Mouse (Mus musculus) heart, embryonic 14.5 days (tissue): ENCODE data around the gene Khk. TPM values are rescaled to one million over a fixed set of nuclear protein-coding genes. Genes with fewer than 3 reads are reported as not detected.
A peak's percentile ranks its signal among the peaks of the same experiment; 100 is the strongest.

ENCODE experiments used
- ATAC-seq: fragments of 200-750 bp; cut with Nextera tagmentation; 2 replicates; pipeline ENCODE4 v1.8.0; 2017; ENCODE audit warnings: low read depth, moderate TSS enrichment; ENCODE audit not compliant: insufficient number of reproducible peaks, insufficient read depth, low FRiP score
- H3K27ac ChIP-seq, 2 experiments: fragments of 200-500 bp in 1 of 2; fragments of 300-500 bp in 1 of 2; sonication (generic) in 1 of 2; replicated peaks in 1 of 2; 2 replicates each; pipeline ENCODE4 v1.5.1; 2012 to 2014; ENCODE audit warnings: low read depth in 2 of 2, low read length in 2 of 2, control low read depth in 1 of 2, mild to moderate bottlenecking in 1 of 2, mixed read lengths in 1 of 2; ENCODE audit not compliant: control insufficient read depth in 1 of 2, insufficient read depth in 1 of 2
- H3K27me3 ChIP-seq: fragments of 300-500 bp; sonication (generic); 2 replicates; pipeline ENCODE4 v1.6.1; 2014; ENCODE audit warnings: mild to moderate bottlenecking, low read length, control low read depth; ENCODE audit not compliant: control insufficient read depth, insufficient read depth
- H3K36me3 ChIP-seq: fragments of 300-500 bp; sonication (generic); 2 replicates; pipeline ENCODE4 v1.6.1; 2014; ENCODE audit warnings: mild to moderate bottlenecking, control low read depth, low read length, mixed read lengths; ENCODE audit not compliant: control insufficient read depth, insufficient read depth
- H3K4me1 ChIP-seq, 2 experiments: fragments of 200-500 bp in 1 of 2; fragments of 300-500 bp in 1 of 2; sonication (generic) in 1 of 2; 2 replicates each; pipeline ENCODE4 v1.6.1; 2012 to 2014; ENCODE audit warnings: low read length in 2 of 2, control low read depth in 1 of 2, mixed read lengths in 1 of 2; ENCODE audit not compliant: control insufficient read depth in 2 of 2, insufficient read depth in 2 of 2
- H3K4me2 ChIP-seq: fragments of 300-500 bp; sonication (generic); 2 replicates; pipeline ENCODE4 v1.6.1; 2014; ENCODE audit warnings: mild to moderate bottlenecking, low read length
- H3K4me3 ChIP-seq, 2 experiments: fragments of 200-500 bp in 1 of 2; fragments of 300-500 bp in 1 of 2; sonication (generic) in 1 of 2; 2 replicates each; pipeline ENCODE4 v1.5.1; 2012 to 2014; ENCODE audit warnings: low read length in 2 of 2, mild to moderate bottlenecking in 2 of 2, control low read depth in 1 of 2, low read depth in 1 of 2, moderate library complexity in 1 of 2; ENCODE audit not compliant: control insufficient read depth in 1 of 2, insufficient read depth in 1 of 2
- H3K9ac ChIP-seq: fragments of 300-500 bp; sonication (generic); 2 replicates; pipeline ENCODE4 v1.6.1; 2014; ENCODE audit warnings: mild to moderate bottlenecking, low read length
- H3K9me3 ChIP-seq: fragments of 300-500 bp; sonication (generic); 2 replicates; pipeline ENCODE4 v1.6.1; 2016; ENCODE audit warnings: low read length, control low read depth; ENCODE audit not compliant: control insufficient read depth
- WGBS: fragments of 180-500 bp; shearing (Covaris S2); extraction: QIAGEN DNeasy Blood & Tissue Kit; methylation state at CpG from one replicate; pipeline ENCODE4 v1.1.7; 2014; 5-methylcytosine and 5-hydroxymethylcytosine counted together
- polyA plus RNA-seq: library from polyadenylated mRNA; unstranded; fragments of >200 nt; fragmentation: Nextera tagmentation; extraction: Ambion mirVana; gene quantifications from 2 replicates; pipeline ENCODE4 v1.2.1, GENCODE M21; 2014

Khk gene
- polyA plus RNA-seq, 1 experiment from 2014 or later = 12.1 TPM

DNA sequence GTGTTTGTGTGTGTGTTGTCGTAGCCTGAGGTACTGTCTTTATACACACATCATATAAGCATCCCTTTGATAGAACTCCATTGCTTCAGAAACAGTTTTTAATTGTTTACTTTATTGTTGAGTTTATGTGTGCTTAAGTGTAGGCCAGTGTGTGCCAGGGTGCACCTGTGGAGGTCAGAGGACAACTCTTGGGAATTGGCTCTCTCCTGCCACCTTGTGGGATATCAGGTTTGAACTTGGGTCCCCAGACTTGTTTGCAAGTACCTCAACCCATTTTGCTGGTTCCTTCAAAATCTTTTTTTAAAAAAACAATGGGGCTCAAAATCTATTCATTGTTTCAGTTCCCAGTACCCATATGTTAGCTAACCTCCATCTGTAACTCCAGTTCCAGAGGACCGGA lies 21.8 kb downstream of the Khk start:
- peaks cover 12% of the 10 kb centered on the region for H3K27me3 ChIP-seq
- H3K27ac ChIP-seq = no peak overlapping the region
- H3K36me3 ChIP-seq = no peaks in the 10 kb centered on the region
- H3K9me3 ChIP-seq = no peaks in the 10 kb centered on the region
- no peak overlapping the region for H3K4me3 ChIP-seq
- 90% methylated on average over 2 of the region's 2 CpGs for WGBS
- H3K4me2 ChIP-seq = no peak overlapping the region
- no peak overlapping the region for H3K9ac ChIP-seq
- ATAC-seq = no peak
- no peaks in the 10 kb centered on the region; a peak in 1 of 4 replicates for H3K4me1 ChIP-seq

DNA sequence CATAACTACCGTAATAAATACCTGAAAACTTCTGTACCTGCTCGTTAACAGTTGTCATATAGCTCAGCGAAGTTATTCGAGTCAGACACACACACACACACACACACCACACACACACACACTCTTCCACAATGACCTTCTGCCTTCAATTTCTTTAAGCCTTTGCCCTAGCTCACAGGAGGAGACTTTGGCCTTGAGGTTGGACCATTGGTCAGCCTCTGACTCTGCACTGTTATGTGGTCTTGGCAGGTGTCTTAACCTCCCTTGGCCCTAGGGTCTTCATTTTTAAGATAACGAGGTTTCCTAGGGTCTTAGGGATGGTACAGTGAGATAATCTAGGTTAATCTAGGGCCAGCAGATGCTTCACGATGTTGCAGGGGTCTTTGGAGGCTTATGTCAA lies 23.1 kb downstream of the Khk start:
- Histone ChIP-seq H3K27me3 (peaks cover 12% of the 10 kb centered on the region), H3K4me3 (no peak overlapping the region), H3K9me3 (no peaks in the 10 kb centered on the region), H3K36me3 (no peaks in the 10 kb centered on the region), H3K9ac (no peak overlapping the region), H3K4me2 (no peak overlapping the region), H3K4me1 (no peaks in the 10 kb centered on the region; a peak in 1 of 4 replicates), H3K27ac (no peak overlapping the region)
- 87% methylated on average over 6 of the region's 6 CpGs for WGBS
- ATAC-seq = no peak

DNA sequence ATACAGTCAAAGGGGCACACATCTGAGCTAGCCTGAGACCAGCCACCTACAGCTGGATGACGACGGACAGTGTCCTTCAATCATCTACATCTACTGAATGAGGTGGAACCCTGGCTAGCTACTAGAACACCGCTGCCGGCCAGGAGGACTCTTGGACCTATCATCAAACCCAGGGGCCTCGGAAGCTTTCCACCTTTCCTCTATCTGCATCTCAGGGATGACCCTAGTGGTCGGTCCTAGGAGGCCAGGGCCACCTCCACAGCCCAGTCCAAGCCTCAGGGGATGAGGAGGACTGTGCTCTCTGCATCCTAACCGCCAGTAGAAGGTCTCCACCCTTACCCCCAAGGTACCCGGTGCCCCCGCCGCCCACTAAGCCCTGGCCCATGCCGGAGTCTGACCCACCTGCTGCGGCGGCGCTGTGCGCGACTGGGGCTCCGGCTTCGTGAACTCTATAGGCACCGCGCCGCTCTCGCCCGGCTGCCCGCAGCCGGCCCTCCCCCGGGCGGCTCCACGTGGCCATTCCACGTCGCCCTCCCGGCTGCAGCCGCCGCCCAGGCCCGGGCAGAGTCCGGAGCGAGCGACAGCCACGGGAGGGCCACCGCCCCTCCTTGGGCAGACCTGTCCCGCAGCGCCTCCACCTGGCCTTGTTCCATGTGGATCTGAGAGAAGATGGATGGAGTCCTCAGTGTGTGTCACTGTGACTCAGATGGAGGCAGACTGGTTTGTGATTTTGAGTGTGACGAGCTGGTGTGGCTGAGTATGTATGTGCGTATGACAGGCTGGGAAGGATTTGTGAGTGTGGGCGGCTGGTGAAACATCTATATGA lies 23.9 kb downstream of the Khk start, which contains the start of gene Cgref1:
TSS of gene Cgref1 (minus strand) at position 636 of the 826 bp plus-strand sequence.
- Histone ChIP-seq H3K27ac (no peak within 1 kb of the TSS), H3K4me2 (peak within 1 kb of the TSS; percentile 76), H3K9me3 (no peaks in the 10 kb centered on the region), H3K27me3 (peaks cover 12% of the 10 kb centered on the region), H3K9ac (peak within 1 kb of the TSS; percentile 64), H3K4me3 (peak within 1 kb of the TSS; percentile 44 to 51), H3K36me3 (no peaks in the 10 kb centered on the region), H3K4me1 (peaks cover 0 to 1% of the 10 kb centered on the region in 2 experiments; a peak in 1 of 4 replicates)
- 7% methylated on average over 44 of the region's 44 CpGs for WGBS
- peak; percentile 32 for ATAC-seq

DNA sequence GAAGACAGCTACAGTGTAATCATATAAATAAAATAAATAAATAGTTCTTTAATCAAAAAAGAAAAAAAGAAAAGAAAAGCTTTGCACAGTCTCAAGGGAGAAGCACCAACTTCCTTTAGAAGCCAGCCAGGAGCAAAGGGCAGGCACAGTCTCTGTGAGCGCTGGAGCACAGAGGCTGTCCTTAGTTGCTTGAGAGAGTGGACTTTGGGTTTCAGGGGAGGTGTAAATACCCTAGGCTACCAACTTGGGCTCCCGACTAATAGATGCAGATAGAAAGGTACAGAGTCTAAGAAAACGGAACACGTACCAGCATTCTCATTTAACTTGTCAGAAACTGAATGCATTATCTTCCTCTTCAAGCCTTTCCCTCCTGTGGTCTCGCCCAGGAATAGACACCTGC lies 27.4 kb downstream of the Khk start:
- peaks cover 12% of the 10 kb centered on the region for H3K27me3 ChIP-seq
- no peak overlapping the region for H3K4me3 ChIP-seq
- no peak overlapping the region for H3K27ac ChIP-seq
- 73% methylated on average over 5 of the region's 5 CpGs for WGBS
- H3K9ac ChIP-seq = no peak overlapping the region
- H3K9me3 ChIP-seq = no peaks in the 10 kb centered on the region
- peaks cover 0 to 9% of the 10 kb centered on the region in 2 experiments; a peak in 3 of 4 replicates for H3K4me1 ChIP-seq
- no peak overlapping the region for H3K4me2 ChIP-seq
- H3K36me3 ChIP-seq = peaks cover 20% of the 10 kb centered on the region
- no peak for ATAC-seq

DNA sequence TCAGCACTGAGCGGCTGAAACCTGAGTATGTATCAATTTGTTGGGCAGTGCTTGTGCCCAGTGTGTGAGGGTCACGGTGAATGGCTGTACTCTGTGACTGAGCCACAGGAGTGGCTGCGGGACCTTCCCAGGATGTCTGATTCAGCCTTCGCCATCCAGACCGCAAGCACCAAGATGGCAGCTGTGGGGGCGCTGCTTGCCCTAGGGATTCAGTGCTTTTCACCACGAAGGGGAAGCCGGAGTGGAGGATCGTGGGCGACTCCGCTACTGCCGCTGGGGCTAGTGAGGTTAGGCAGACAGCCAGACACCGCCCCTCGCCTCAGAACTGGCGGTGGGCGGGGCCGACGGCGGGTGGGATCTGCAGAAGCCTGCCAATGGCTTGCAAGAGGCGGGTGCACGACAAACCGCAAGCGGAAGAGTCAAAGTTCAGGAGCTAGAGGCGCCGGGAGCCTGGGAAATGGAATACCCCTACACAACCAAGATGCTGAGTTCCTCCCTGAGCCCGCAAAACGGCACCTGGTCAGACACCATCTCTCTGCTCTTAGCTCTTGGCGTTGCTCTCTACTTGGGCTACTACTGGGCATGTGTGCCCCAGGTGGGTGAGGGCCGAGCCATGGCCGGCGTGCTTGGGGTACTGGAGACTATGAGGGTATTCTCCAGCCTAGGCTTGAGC lies 28.6 kb downstream of the Khk start:
- Histone ChIP-seq H3K4me1 (peaks cover 0 to 9% of the 10 kb centered on the region in 2 experiments; a peak in 3 of 4 replicates), H3K9me3 (no peaks in the 10 kb centered on the region), H3K4me2 (peak overlapping the region; percentile 94), H3K4me3 (peak overlapping the region; percentile 71 to 83), H3K36me3 (peaks cover 32% of the 10 kb centered on the region), H3K9ac (peak overlapping the region; percentile 79), H3K27me3 (peaks cover 8% of the 10 kb centered on the region), H3K27ac (peak overlapping the region; percentile 37 to 61)
- ATAC-seq = peak; percentile 75
- WGBS = under 1% methylated on average over 31 of the region's 31 CpGs

DNA sequence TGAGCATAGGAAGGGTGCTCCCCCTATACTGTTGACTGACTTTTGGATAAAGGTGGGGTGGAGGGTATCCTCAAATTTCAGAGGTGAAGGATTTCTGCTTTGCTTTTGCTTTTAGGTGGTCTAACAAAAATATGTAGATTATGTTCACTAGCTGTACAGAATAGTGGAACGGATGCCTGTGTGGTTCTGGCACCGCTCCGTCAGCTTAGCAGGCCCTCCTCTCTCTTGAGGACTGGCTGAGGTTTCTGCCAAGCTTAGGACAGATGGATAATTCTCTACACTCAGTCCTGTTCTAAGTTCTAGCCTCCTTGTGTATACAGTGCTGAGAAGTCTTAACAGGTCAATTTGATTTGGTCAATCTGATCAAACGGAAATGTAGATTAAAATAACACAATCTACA lies 29.2 kb downstream of the Khk start:
- Histone ChIP-seq H3K4me1 (peaks cover 0 to 9% of the 10 kb centered on the region in 2 experiments; a peak in 3 of 4 replicates), H3K4me3 (peak overlapping the region; percentile 71 to 83), H3K4me2 (peak overlapping the region; percentile 94), H3K9ac (peak overlapping the region; percentile 79), H3K27ac (peak overlapping the region; percentile 37 to 61; a peak in 1 of 4 replicates), H3K36me3 (peaks cover 38% of the 10 kb centered on the region), H3K9me3 (no peaks in the 10 kb centered on the region), H3K27me3 (peaks cover 4% of the 10 kb centered on the region)
- 59% methylated on average over 4 of the region's 4 CpGs for WGBS
- ATAC-seq = no peak

DNA sequence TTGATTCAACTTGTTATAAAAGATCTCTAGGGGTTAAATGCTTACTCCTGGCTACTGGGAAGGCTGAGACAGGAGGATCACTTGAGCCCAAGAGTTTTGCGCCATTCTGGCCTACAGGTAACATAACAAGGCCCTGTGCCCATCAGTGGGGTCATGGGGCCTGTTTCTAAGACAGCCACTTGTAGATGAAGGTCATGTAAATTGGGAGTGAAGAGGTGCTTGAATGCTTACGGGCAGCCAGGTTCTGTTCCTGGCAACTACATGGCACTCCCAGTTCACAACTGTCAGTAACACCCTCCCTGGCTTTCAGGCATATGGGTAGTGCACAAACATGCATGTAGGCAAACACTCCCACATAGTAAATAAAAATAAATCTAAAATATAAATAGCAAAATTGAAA lies 29.7 kb downstream of the Khk start:
- peak overlapping the region; percentile 94; the same call in 1 of the 2 replicates for H3K4me2 ChIP-seq
- no peak for ATAC-seq
- 77% methylated on average over 2 of the region's 2 CpGs for WGBS

More for the DNA sequence above, 29.7 kb downstream of the Khk start:
- H3K9me3 ChIP-seq = no peaks in the 10 kb centered on the region
- no peak overlapping the region for H3K27ac ChIP-seq
- H3K4me1 ChIP-seq = peaks cover 0 to 9% of the 10 kb centered on the region in 2 experiments; a peak in 3 of 4 replicates
- no peak overlapping the region for H3K9ac ChIP-seq
- peaks cover 4% of the 10 kb centered on the region for H3K27me3 ChIP-seq
- H3K4me3 ChIP-seq = no peak overlapping the region
- peaks cover 43% of the 10 kb centered on the region for H3K36me3 ChIP-seq
